Mouse (Mus musculus) E14TG2a.4 (cell line): ENCODE results near the gene Hist1h3f.
A peak's percentile ranks its signal among the peaks of the same experiment; 100 is the strongest.
"Not testable (repeated sequence)": the region's sequence is repeated elsewhere in the genome, so short reads cannot be mapped to it uniquely, and the experiment has no call there.

Source experiments
- H3K27me3 ChIP-seq: 2 replicates; pipeline ENCODE4 v1.6.1; 2014; ENCODE audit warnings: low read length, control low read depth; ENCODE audit not compliant: insufficient read depth
- H3K36me3 ChIP-seq: 2 replicates; pipeline ENCODE4 v1.6.1; 2014; ENCODE audit warnings: low read length, control low read depth; ENCODE audit not compliant: insufficient read depth
- H3K4me1 ChIP-seq: replicated peaks from 2 replicates; pipeline ENCODE4 v1.6.1; 2014; ENCODE audit warnings: low read depth, low read length, control low read depth
- H3K4me3 ChIP-seq: replicated peaks from 2 replicates; pipeline ENCODE4 v1.5.1; 2014; ENCODE audit warnings: mild to moderate bottlenecking, low read length
- H3K9me3 ChIP-seq: 2 replicates; pipeline ENCODE4 v1.6.1; 2014; ENCODE audit warnings: low read length, control low read depth
- CTCF ChIP-seq: conservative IDR thresholded peaks from 2 replicates; pipeline ENCODE4 v1.5.1; 2014; ENCODE audit warnings: low read length
- NANOG ChIP-seq: IDR thresholded peaks from 2 replicates; pipeline ENCODE4 v1.6.1; 2014; ENCODE audit warnings: borderline replicate concordance, low read length, mixed read lengths
- POU5F1 ChIP-seq: IDR thresholded peaks from 2 replicates; pipeline ENCODE4 v1.6.1; 2014; ENCODE audit warnings: low read length, borderline replicate concordance

The Hist1h3f gene

GRCm38 (mm10) chr13:23555839-23556416 is 12.1 kb downstream of the Hist1h3f start:
- H3K4me1 ChIP-seq: peaks cover 28% of the 10 kb centered on the region
- H3K27me3 ChIP-seq: no peaks in the 10 kb centered on the region
- peak overlapping the region; percentile 78 for H3K4me3 ChIP-seq
- H3K36me3 ChIP-seq: no peaks in the 10 kb centered on the region
- no peaks in the 10 kb centered on the region for H3K9me3 ChIP-seq
- TF ChIP-seq POU5F1 (no peak), CTCF (no peak), NANOG (no peak)

DNA sequence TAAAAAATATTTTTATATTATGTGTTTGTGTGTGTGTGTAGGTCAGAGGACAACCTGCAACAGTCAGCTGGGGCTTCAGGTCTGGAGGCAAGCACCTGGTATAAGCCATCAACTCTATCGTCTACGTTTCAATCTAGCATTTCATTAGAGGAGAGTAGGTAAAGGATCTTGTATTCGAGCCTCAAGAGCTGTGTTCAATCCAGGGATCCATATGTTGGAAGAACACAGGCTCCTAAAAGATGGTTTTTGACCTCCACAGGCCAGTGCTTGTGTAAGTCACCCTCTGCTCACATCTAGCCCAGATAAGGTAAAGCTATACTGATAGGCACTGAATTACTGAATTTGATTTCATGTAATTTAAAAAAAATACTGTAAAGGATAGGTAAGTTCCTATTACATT is 13.1 kb downstream of the Hist1h3f start:
- Histone ChIP-seq H3K27me3 (no peaks in the 10 kb centered on the region), H3K4me3 (no peak overlapping the region), H3K36me3 (no peaks in the 10 kb centered on the region), H3K9me3 (no peaks in the 10 kb centered on the region), H3K4me1 (peaks cover 28% of the 10 kb centered on the region)
- TF ChIP-seq CTCF (no peak), NANOG (no peak), POU5F1 (no peak)

DNA sequence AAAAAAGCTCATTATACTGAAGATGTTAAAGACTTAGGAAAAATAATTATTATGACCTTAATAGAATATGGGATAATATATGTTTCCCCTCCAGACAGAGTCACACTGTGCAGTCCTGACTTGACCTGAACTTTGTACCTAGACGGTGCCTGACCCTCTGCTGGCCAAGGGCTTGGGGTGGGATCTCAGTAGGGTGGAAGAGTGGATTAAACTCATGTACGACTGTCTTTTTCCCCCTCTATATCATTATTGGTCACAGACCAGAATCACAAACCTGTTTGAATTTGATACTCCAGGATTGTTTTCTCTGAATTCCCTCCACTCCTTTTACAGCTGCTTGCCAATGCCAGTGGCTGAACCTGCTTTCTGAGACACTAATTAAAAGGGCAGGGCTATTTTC is 16.8 kb downstream of the Hist1h3f start:
- not testable (repeated sequence) for H3K27me3 ChIP-seq, H3K9me3 ChIP-seq, H3K36me3 ChIP-seq
- H3K4me1 ChIP-seq: peaks cover 27% of the 10 kb centered on the region
- H3K4me3 ChIP-seq: 0 out of 2 replicates have a peak overlapping the region, but pooled peaks have one; percentile 13

DNA sequence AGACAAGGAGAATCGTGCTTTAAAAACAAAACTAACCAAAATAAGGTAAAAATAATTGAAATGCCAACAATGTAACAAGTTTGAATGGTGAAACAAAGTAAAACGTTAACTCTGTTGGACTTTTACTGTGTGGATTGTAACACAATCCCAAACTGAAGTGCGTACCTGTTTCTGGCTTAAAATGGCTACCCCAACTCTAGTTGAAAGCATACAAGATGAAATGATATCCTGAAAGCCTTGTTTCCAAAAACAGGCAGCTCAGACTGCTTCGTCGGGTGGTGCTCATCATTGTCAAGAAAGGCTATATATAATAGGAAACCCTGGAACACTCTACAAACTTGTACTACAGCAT is 17.7 kb downstream of the Hist1h3f start:
- H3K9me3 ChIP-seq, H3K27me3 ChIP-seq, H3K36me3 ChIP-seq: not testable (repeated sequence)
- Histone ChIP-seq H3K4me3 (peak overlapping the region; percentile 63), H3K4me1 (peaks cover 24% of the 10 kb centered on the region)

GRCm38 (mm10) chr13:23561883-23562659 is 18.2 kb downstream of the Hist1h3f start, which contains the start of gene Hist1h3e:
Hist1h3e (minus strand) TSS chr13:23562369.
- H3K27me3 ChIP-seq, H3K36me3 ChIP-seq: not testable (repeated sequence)
- H3K4me3 ChIP-seq: peak within 1 kb of the TSS; percentile 74

GRCm38 (mm10) chr13:23562699-23563462 is 19.0 kb downstream of the Hist1h3f start:
- peak overlapping the region; percentile 74 for H3K4me3 ChIP-seq
- peaks cover 16% of the 10 kb centered on the region for H3K4me1 ChIP-seq
- H3K36me3 ChIP-seq: no peaks in the 10 kb centered on the region
- no peaks in the 10 kb centered on the region for H3K9me3 ChIP-seq
- H3K27me3 ChIP-seq: no peaks in the 10 kb centered on the region
- TF ChIP-seq NANOG (no peak), CTCF (peak; percentile 59), POU5F1 (no peak)

More at GRCm38 (mm10) chr13:23561883-23562659, 18.2 kb downstream of the Hist1h3f start, which contains the start of gene Hist1h3e:
- not testable (repeated sequence) for H3K9me3 ChIP-seq
- H3K4me1 ChIP-seq: peaks cover 21% of the 10 kb centered on the region

- Histone ChIP-seq H3K4me1 (peaks cover 16% of the 10 kb centered on the region), H3K36me3 (no peaks in the 10 kb centered on the region), H3K4me3 (no peak overlapping the region), H3K9me3 (no peaks in the 10 kb centered on the region), H3K27me3 (no peaks in the 10 kb centered on the region)
- no peak for TF ChIP-seq CTCF
- TF ChIP-seq POU5F1: no peak
Measured at GRCm38 (mm10) chr13:23564482-23564881, 20.6 kb downstream of the Hist1h3f start.

- H3K9me3 ChIP-seq, H3K27me3 ChIP-seq, H3K36me3 ChIP-seq: not testable (repeated sequence)
- H3K4me3 ChIP-seq: peak overlapping the region; percentile 69
- H3K4me1 ChIP-seq: peaks cover 17% of the 10 kb centered on the region
Measured at GRCm38 (mm10) chr13:23570261-23571021, 26.6 kb downstream of the Hist1h3f start.
